Mouse (Mus musculus): ENCODE data around the gene Fance.

DNA sequence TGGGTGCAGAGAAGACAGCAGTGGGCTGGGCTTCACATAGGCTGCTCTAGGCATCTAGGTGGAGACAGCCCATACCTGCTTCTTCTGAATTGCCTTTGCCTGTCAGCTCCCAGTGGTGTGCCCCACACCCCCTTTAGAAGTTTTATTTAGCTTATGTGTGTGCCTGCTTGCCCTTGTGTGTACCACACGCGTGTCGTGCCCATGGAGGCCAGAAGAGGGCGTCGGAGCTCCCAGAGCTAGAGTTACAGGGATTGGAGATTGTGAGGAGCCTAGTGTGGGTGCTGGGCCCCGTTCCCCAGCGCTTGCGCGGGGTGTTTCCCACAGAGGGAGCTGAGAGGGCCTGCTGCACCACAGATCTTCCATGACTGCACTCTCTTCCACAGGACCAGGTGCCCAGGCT lies 3.2 kb downstream of the Fance start:
- no peak for TF ChIP-seq CTCF (conservative IDR thresholded peaks at IDR 0.05; ENCODE audit: insufficient read depth, insufficient read length, low read depth, low read length)
- TF ChIP-seq POLR2A (IDR thresholded peaks at IDR 0.05; ENCODE audit: low read depth, low read length), result no peak

Measured in kidney, adult 2 months (tissue).